Mouse (Mus musculus) layer of hippocampus, adult 8-10 months (tissue): Measurements from ENCODE around the gene Arhgap23. TPM values are rescaled to one million over a fixed set of nuclear protein-coding genes. Genes with fewer than 3 reads are reported as not detected.
A peak's percentile ranks its signal among the peaks of the same experiment; 100 is the strongest.

Source experiments
- DNase-seq, 2 experiments: peaks; one replicate each; pipeline ENCODE4 v3.0.0; 2022; ENCODE audit warnings: low spot score in 2 of 2
- total RNA-seq, 4 experiments: library from RNA; stranded (reverse); gene quantifications; 2 replicates each; pipeline ENCODE4 v1.2.4; 2022

Gene Arhgap23
- total RNA-seq, 4 experiments from 2014 or later = 75.7 to 83.2 (median 78.4) TPM

- DNase-seq = peak; percentile 74 to 87
Measured at GRCm38 (mm10) chr11:97531381-97532260, 116.3 kb downstream of the Arhgap23 start.

GRCm38 (mm10) chr11:97532354-97532753 is 117.0 kb downstream of the Arhgap23 start:
- no peak for DNase-seq

- no peak for DNase-seq
Measured at GRCm38 (mm10) chr11:97532950-97533582, 117.7 kb downstream of the Arhgap23 start.

- DNase-seq = no peak
Measured at GRCm38 (mm10) chr11:97533653-97534052, 118.3 kb downstream of the Arhgap23 start.

GRCm38 (mm10) chr11:97534442-97535307 is 119.3 kb downstream of the Arhgap23 start:
- no peak for DNase-seq

- DNase-seq = no peak
Measured at GRCm38 (mm10) chr11:97535308-97535630, 119.9 kb downstream of the Arhgap23 start.

GRCm38 (mm10) chr11:97535660-97536059 is 120.3 kb downstream of the Arhgap23 start:
- DNase-seq = no peak

GRCm38 (mm10) chr11:97536083-97536747 is 120.9 kb downstream of the Arhgap23 start:
- DNase-seq = no peak

GRCm38 (mm10) chr11:97536835-97537579 is 121.7 kb downstream of the Arhgap23 start:
- no peak for DNase-seq

- DNase-seq = no peak
Measured at GRCm38 (mm10) chr11:97537580-97538089, 122.3 kb downstream of the Arhgap23 start.

GRCm38 (mm10) chr11:97539622-97540021 is 124.3 kb downstream of the Arhgap23 start:
- DNase-seq = no peak

GRCm38 (mm10) chr11:97540136-97540535 is 124.8 kb downstream of the Arhgap23 start:
- DNase-seq = no peak

- peak; percentile 65 to 66 for DNase-seq
Measured at GRCm38 (mm10) chr11:97540604-97541003, 125.3 kb downstream of the Arhgap23 start.

- no peak for DNase-seq
Measured at GRCm38 (mm10) chr11:97542171-97543150, 127.1 kb downstream of the Arhgap23 start.

GRCm38 (mm10) chr11:97543181-97543733 is 127.9 kb downstream of the Arhgap23 start:
- peak; percentile 70 to 71 for DNase-seq

- DNase-seq = no peak
Measured at GRCm38 (mm10) chr11:97543883-97544282, 128.6 kb downstream of the Arhgap23 start.

GRCm38 (mm10) chr11:97545808-97546560 is 130.7 kb downstream of the Arhgap23 start:
- no peak for DNase-seq
